Mouse (Mus musculus): ENCODE measurements around the gene Col6a4. TPM values are rescaled to one million over a fixed set of nuclear protein-coding genes. Genes with fewer than 3 reads are reported as not detected.

Gene Col6a4
- polyA plus RNA-seq, 1 experiment from 2014 or later: 0.86 TPM

- no peak overlapping the region for H3K4me3 ChIP-seq (replicated peaks; ENCODE audit: low read depth, low read length)
- H3K27me3 ChIP-seq (ENCODE audit: insufficient read depth, low read length): no peaks in the 10 kb centered on the region
- DNase-seq (ENCODE audit: low spot score) (peak; percentile 29), ATAC-seq (replicated peaks; ENCODE audit: low FRiP score, low read depth) (peak; percentile 46; the same call in 1 of the 2 replicates)
- H3K4me1 ChIP-seq (replicated peaks; ENCODE audit: insufficient read depth, low read length): no peaks in the 10 kb centered on the region
- no peak overlapping the region for H3K4me2 ChIP-seq (ENCODE audit: low read length)
- 59% methylated on average over 12 of the region's 12 CpGs for WGBS
- peak; percentile 66 for TF ChIP-seq CTCF (IDR thresholded peaks at IDR 0.05; ENCODE audit: low read depth)
- H3K9ac ChIP-seq (ENCODE audit: low read depth, low read length): no peak overlapping the region
- no peaks in the 10 kb centered on the region for H3K9me3 ChIP-seq (replicated peaks; ENCODE audit: low read length)
- 0 out of 2 replicates have a peak overlapping the region, but pooled peaks have one; percentile 3 for H3K27ac ChIP-seq
- no peaks in the 10 kb centered on the region for H3K36me3 ChIP-seq (ENCODE audit: insufficient read depth, low read length)
Measured at GRCm38 (mm10) chr9:106080261-106081033, 16.1 kb downstream of the Col6a4 start.

GRCm38 (mm10) chr9:106077953-106078352 lies 18.6 kb downstream of the Col6a4 start:
- H3K9me3 ChIP-seq (replicated peaks; ENCODE audit: low read length): no peaks in the 10 kb centered on the region
- no peaks in the 10 kb centered on the region for H3K27me3 ChIP-seq (ENCODE audit: insufficient read depth, low read length)
- H3K27ac ChIP-seq: no peak overlapping the region
- DNase-seq (ENCODE audit: low spot score) (peak; percentile 68), ATAC-seq (replicated peaks; ENCODE audit: low FRiP score, low read depth) (no peak)
- no peak for TF ChIP-seq CTCF (IDR thresholded peaks at IDR 0.05; ENCODE audit: low read depth)
- no peak overlapping the region for H3K9ac ChIP-seq (ENCODE audit: low read depth, low read length)
- H3K4me1 ChIP-seq (replicated peaks; ENCODE audit: insufficient read depth, low read length): no peaks in the 10 kb centered on the region
- WGBS: 57% methylated on average over 3 of the region's 3 CpGs
- no peak overlapping the region for H3K4me2 ChIP-seq (ENCODE audit: low read length)
- no peak overlapping the region for H3K4me3 ChIP-seq (replicated peaks; ENCODE audit: low read depth, low read length)
- H3K36me3 ChIP-seq (ENCODE audit: insufficient read depth, low read length): no peaks in the 10 kb centered on the region

GRCm38 (mm10) chr9:106076234-106076633 lies 20.3 kb downstream of the Col6a4 start:
- ATAC-seq (replicated peaks; ENCODE audit: low FRiP score, low read depth): no peak
- WGBS: 82% methylated on average over 5 of the region's 5 CpGs

DNA sequence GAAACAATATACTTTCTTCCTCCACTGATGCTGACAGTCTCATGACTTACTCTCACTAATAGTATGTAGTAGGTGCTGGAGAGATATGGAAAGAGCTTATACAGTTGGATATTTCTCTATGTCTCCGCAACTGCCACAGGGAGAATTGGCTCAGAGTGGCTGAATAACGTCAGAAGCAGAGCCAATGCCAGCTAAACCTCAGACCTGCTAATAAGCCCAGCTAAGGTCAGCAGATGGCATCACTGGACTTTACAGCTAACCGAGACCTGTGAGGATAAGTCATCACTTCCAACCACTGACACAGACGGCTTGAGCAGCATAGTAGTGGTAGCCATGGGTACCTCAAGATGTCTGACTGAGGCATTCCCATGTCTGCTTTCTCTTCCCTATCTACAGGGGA lies 22.6 kb downstream of the Col6a4 start:
- no peaks in the 10 kb centered on the region for H3K4me1 ChIP-seq (replicated peaks; ENCODE audit: insufficient read depth, low read length)
- no peak overlapping the region for H3K4me3 ChIP-seq (replicated peaks; ENCODE audit: low read depth, low read length)
- no peak for TF ChIP-seq CTCF (IDR thresholded peaks at IDR 0.05; ENCODE audit: low read depth)
- H3K9ac ChIP-seq (ENCODE audit: low read depth, low read length): no peak overlapping the region
- DNase-seq (ENCODE audit: low spot score): no peak
- H3K9me3 ChIP-seq (replicated peaks; ENCODE audit: low read length): no peaks in the 10 kb centered on the region
- no peak for ATAC-seq (replicated peaks; ENCODE audit: low FRiP score, low read depth)
- H3K4me2 ChIP-seq (ENCODE audit: low read length): no peak overlapping the region
- H3K36me3 ChIP-seq (ENCODE audit: insufficient read depth, low read length): no peaks in the 10 kb centered on the region
- 75% methylated on average over 4 of the region's 4 CpGs for WGBS
- H3K27ac ChIP-seq: no peak overlapping the region
- no peaks in the 10 kb centered on the region for H3K27me3 ChIP-seq (ENCODE audit: insufficient read depth, low read length)

More at GRCm38 (mm10) chr9:106076234-106076633, 20.3 kb downstream of the Col6a4 start:
- Histone ChIP-seq H3K4me2 (ENCODE audit: low read length) (no peak overlapping the region), H3K4me1 (replicated peaks; ENCODE audit: insufficient read depth, low read length) (no peaks in the 10 kb centered on the region), H3K4me3 (replicated peaks; ENCODE audit: low read depth, low read length) (no peak overlapping the region), H3K9ac (ENCODE audit: low read depth, low read length) (no peak overlapping the region), H3K9me3 (replicated peaks; ENCODE audit: low read length) (no peaks in the 10 kb centered on the region), H3K27me3 (ENCODE audit: insufficient read depth, low read length) (no peaks in the 10 kb centered on the region), H3K27ac (no peak overlapping the region), H3K36me3 (ENCODE audit: insufficient read depth, low read length) (no peaks in the 10 kb centered on the region)
- TF ChIP-seq CTCF (IDR thresholded peaks at IDR 0.05; ENCODE audit: low read depth): no peak
- DNase-seq (ENCODE audit: low spot score): no peak

DNA sequence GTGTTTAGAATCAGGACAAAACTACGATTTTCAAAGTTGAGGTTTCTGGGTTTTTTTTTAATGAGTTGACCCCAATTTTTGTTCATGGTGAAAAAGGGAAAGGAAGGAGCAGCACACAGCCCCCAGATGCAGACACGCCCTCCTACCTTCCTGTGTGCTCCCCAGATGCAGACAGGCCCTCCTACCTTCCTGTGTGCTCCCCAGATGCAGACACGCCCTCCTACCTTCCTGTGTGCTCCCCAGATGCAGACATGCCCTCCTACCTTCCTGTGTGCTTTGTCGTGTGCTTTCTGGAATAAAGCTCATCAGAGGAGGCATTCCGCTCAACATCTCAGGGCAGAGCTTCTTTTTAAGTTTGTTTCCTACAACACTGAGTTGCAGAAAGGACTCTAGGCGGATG lies 24.9 kb downstream of the Col6a4 start:
- Histone ChIP-seq H3K9me3 (replicated peaks; ENCODE audit: low read length) (no peaks in the 10 kb centered on the region), H3K9ac (ENCODE audit: low read depth, low read length) (no peak overlapping the region), H3K27ac (no peak overlapping the region), H3K4me1 (replicated peaks; ENCODE audit: insufficient read depth, low read length) (no peaks in the 10 kb centered on the region), H3K4me2 (ENCODE audit: low read length) (no peak overlapping the region), H3K4me3 (replicated peaks; ENCODE audit: low read depth, low read length) (no peak overlapping the region), H3K36me3 (ENCODE audit: insufficient read depth, low read length) (no peaks in the 10 kb centered on the region), H3K27me3 (ENCODE audit: insufficient read depth, low read length) (no peaks in the 10 kb centered on the region)
- no peak for ATAC-seq (replicated peaks; ENCODE audit: low FRiP score, low read depth)
- 72% methylated on average over 6 of the region's 6 CpGs for WGBS
- no peak for TF ChIP-seq CTCF (IDR thresholded peaks at IDR 0.05; ENCODE audit: low read depth)
- DNase-seq (ENCODE audit: low spot score): no peak

GRCm38 (mm10) chr9:106053446-106053845 lies 43.1 kb downstream of the Col6a4 start:
- no peak overlapping the region for H3K4me2 ChIP-seq (ENCODE audit: low read length)
- 91% methylated on average over 4 of the region's 4 CpGs for WGBS
- no peak overlapping the region for H3K27ac ChIP-seq
- H3K4me1 ChIP-seq (replicated peaks; ENCODE audit: insufficient read depth, low read length): no peaks in the 10 kb centered on the region
- no peak for ATAC-seq (replicated peaks; ENCODE audit: low FRiP score, low read depth)
- no peak overlapping the region for H3K4me3 ChIP-seq (replicated peaks; ENCODE audit: low read depth, low read length)
- H3K27me3 ChIP-seq (ENCODE audit: insufficient read depth, low read length): no peaks in the 10 kb centered on the region
- no peaks in the 10 kb centered on the region for H3K9me3 ChIP-seq (replicated peaks; ENCODE audit: low read length)
- H3K9ac ChIP-seq (ENCODE audit: low read depth, low read length): no peak overlapping the region
- no peak for TF ChIP-seq CTCF (IDR thresholded peaks at IDR 0.05; ENCODE audit: low read depth)
- DNase-seq (ENCODE audit: low spot score): no peak
- no peaks in the 10 kb centered on the region for H3K36me3 ChIP-seq (ENCODE audit: insufficient read depth, low read length)
